Mouse (Mus musculus) embryonic fibroblast, embryonic 13.5 days (primary cell): Measurements from ENCODE around the gene Plcl1.

Experiments
- CTCF ChIP-seq: IDR thresholded peaks from 2 replicates; pipeline ENCODE4 v1.5.1; 2011; ENCODE audit warnings: mild to moderate bottlenecking, control low read depth, low read length, moderate library complexity, borderline replicate concordance; ENCODE audit not compliant: insufficient read depth
- POLR2A ChIP-seq: IDR thresholded peaks from 2 replicates; pipeline ENCODE4 v1.6.1; 2011; ENCODE audit warnings: low read depth, mild to moderate bottlenecking, control low read depth, low read length, moderate library complexity

- TF ChIP-seq CTCF (no peak), POLR2A (no peak)
Observed at GRCm38 (mm10) chr1:55362634-55363033, 43.1 kb upstream of the Plcl1 start.
